Mouse (Mus musculus) cerebellum, adult 2 months (tissue): ENCODE data around the gene Plcb4. TPM values are rescaled to one million over a fixed set of nuclear protein-coding genes. Genes with fewer than 3 reads are reported as not detected.
A peak's percentile ranks its signal among the peaks of the same experiment; 100 is the strongest.
"Not testable (repeated sequence)": the region's sequence is repeated elsewhere in the genome, so short reads cannot be mapped to it uniquely, and the experiment has no call there.

Experiments
- DNase-seq, 2 experiments: peaks; one replicate each; pipeline ENCODE4 v3.0.0; 2021
- H3K27ac ChIP-seq: fragments of 200-500 bp; 2 replicates; pipeline ENCODE4 v1.5.1; 2012; ENCODE audit warnings: low read length, control low read depth, inconsistent platforms; ENCODE audit not compliant: insufficient read depth
- H3K27me3 ChIP-seq: fragments of 200-500 bp; 2 replicates; pipeline ENCODE4 v1.6.1; 2012; ENCODE audit warnings: inconsistent platforms, mild to moderate bottlenecking, low read length, moderate library complexity; ENCODE audit not compliant: control insufficient read depth, insufficient read depth
- H3K4me1 ChIP-seq: fragments of 200-500 bp; 2 replicates; pipeline ENCODE4 v1.6.1; 2011; ENCODE audit warnings: low read length; ENCODE audit not compliant: control insufficient read depth, insufficient read depth
- H3K4me3 ChIP-seq: fragments of 200-500 bp; replicated peaks from 2 replicates; pipeline ENCODE3; 2011; ENCODE audit warnings: mild to moderate bottlenecking, low read depth, low read length, control low read depth; ENCODE audit not compliant: insufficient read depth
- CTCF ChIP-seq: fragments of 200-500 bp; IDR thresholded peaks from 2 replicates; pipeline ENCODE4 v1.5.1; 2011; ENCODE audit warnings: low read depth, mild to moderate bottlenecking, control low read depth, low read length, moderate library complexity, borderline replicate concordance; ENCODE audit not compliant: insufficient read depth
- POLR2A ChIP-seq: fragments of 200-500 bp; IDR thresholded peaks from 2 replicates; pipeline ENCODE4 v1.6.1; 2011; ENCODE audit warnings: low read length, control low read depth, borderline replicate concordance; ENCODE audit not compliant: insufficient read depth
- WGBS: fragments of 180-500 bp; shearing (Covaris S2); methylation state at CpG from one replicate; pipeline ENCODE4 v1.1.7; 2018; 5-methylcytosine and 5-hydroxymethylcytosine counted together
- polyA plus RNA-seq: library from polyadenylated mRNA; depleted of rRNA; stranded (reverse); fragments of >200 nt; gene quantifications from 2 replicates; pipeline ENCODE4 v1.2.3, GENCODE M21; 2012

Gene Plcb4
- polyA plus RNA-seq, 1 experiment = 166 TPM

- no peaks in the 10 kb centered on the region for H3K27me3 ChIP-seq
- TF ChIP-seq CTCF = no peak
- TF ChIP-seq POLR2A = no peak
- H3K4me1 ChIP-seq = peaks cover 25% of the 10 kb centered on the region
- DNase-seq = no peak
- H3K27ac ChIP-seq = peak overlapping the region; percentile 56
- 74% methylated on average over 10 of the region's 10 CpGs for WGBS
- no peak overlapping the region for H3K4me3 ChIP-seq
These were observed 230.0 kb downstream of the Plcb4 start for GRCm38 (mm10) chr2:135888767-135889166.

- 97% methylated on average over 1 of the region's 1 CpGs for WGBS
- peaks cover 25% of the 10 kb centered on the region for H3K4me1 ChIP-seq
- TF ChIP-seq POLR2A (no peak), CTCF (peak; percentile 31; the same call in 1 of the 2 replicates)
These were observed 231.3 kb downstream of the Plcb4 start for GRCm38 (mm10) chr2:135890083-135890482.

GRCm38 (mm10) chr2:135891097-135891496 is 232.3 kb downstream of the Plcb4 start:
- TF ChIP-seq POLR2A (no peak), CTCF (0 out of 2 replicates have a peak, but pooled peaks have one; percentile 3)
- H3K4me1 ChIP-seq = peaks cover 21% of the 10 kb centered on the region
- no peak overlapping the region for H3K4me3 ChIP-seq
- DNase-seq = no peak
- WGBS = 95% methylated on average over 10 of the region's 10 CpGs
- no peak overlapping the region for H3K27ac ChIP-seq
- no peaks in the 10 kb centered on the region for H3K27me3 ChIP-seq

More at GRCm38 (mm10) chr2:135890083-135890482, 231.3 kb downstream of the Plcb4 start:
- no peak for DNase-seq
- Histone ChIP-seq H3K27me3 (no peaks in the 10 kb centered on the region), H3K27ac (no peak overlapping the region), H3K4me3 (no peak overlapping the region)

GRCm38 (mm10) chr2:135891686-135892085 is 232.9 kb downstream of the Plcb4 start:
- H3K27ac ChIP-seq = no peak overlapping the region
- no peak for DNase-seq
- TF ChIP-seq POLR2A (no peak), CTCF (no peak)
- 93% methylated on average over 5 of the region's 5 CpGs for WGBS
- no peak overlapping the region for H3K4me3 ChIP-seq
- no peaks in the 10 kb centered on the region for H3K27me3 ChIP-seq
- peaks cover 17% of the 10 kb centered on the region for H3K4me1 ChIP-seq

- DNase-seq = peak in 1 of 2 experiments; percentile 12
- H3K4me3 ChIP-seq = no peak overlapping the region
- peaks cover 10% of the 10 kb centered on the region for H3K4me1 ChIP-seq
- TF ChIP-seq CTCF (no peak), POLR2A (no peak)
- H3K27ac ChIP-seq = no peak overlapping the region
- H3K27me3 ChIP-seq = no peaks in the 10 kb centered on the region
- 84% methylated on average over 2 of the region's 2 CpGs for WGBS
These were observed 235.8 kb downstream of the Plcb4 start for GRCm38 (mm10) chr2:135894582-135894981.

GRCm38 (mm10) chr2:135898025-135898424 is 239.2 kb downstream of the Plcb4 start:
- TF ChIP-seq CTCF = no peak
- no peak for TF ChIP-seq POLR2A
- DNase-seq = no peak
- Histone ChIP-seq H3K27me3 (no peaks in the 10 kb centered on the region), H3K4me1 (peaks cover 14% of the 10 kb centered on the region), H3K27ac (peak overlapping the region; percentile 73), H3K4me3 (no peak overlapping the region)
- 39% methylated on average over 4 of the region's 4 CpGs for WGBS

GRCm38 (mm10) chr2:135899931-135900330 is 241.1 kb downstream of the Plcb4 start:
- DNase-seq, H3K4me3 ChIP-seq, H3K27ac ChIP-seq, H3K27me3 ChIP-seq: not testable (repeated sequence)
- H3K4me1 ChIP-seq = peaks cover 17% of the 10 kb centered on the region
- 98% methylated on average over 4 of the region's 4 CpGs for WGBS

- TF ChIP-seq POLR2A (no peak), CTCF (no peak)
- Histone ChIP-seq H3K27me3 (no peaks in the 10 kb centered on the region), H3K4me3 (no peak overlapping the region), H3K4me1 (peaks cover 14% of the 10 kb centered on the region), H3K27ac (no peak overlapping the region)
- no peak for DNase-seq
- WGBS = 97% methylated on average over 4 of the region's 4 CpGs
These were observed 242.2 kb downstream of the Plcb4 start for GRCm38 (mm10) chr2:135901015-135901414.
